Mouse (Mus musculus): ENCODE measurements at regions not wholly inside any gene's neighbourhood (a gene's known extent, or its start where the extent isn't known, plus 50 kb on each side); places are given as distances from the start of the nearest gene placed in this dataset.

- Histone ChIP-seq H3K27me3 (ENCODE audit: control insufficient read depth, insufficient read depth, low read length) (no peaks in the 10 kb centered on the region), H3K4me1 (replicated peaks; ENCODE audit: control insufficient read depth, insufficient read depth, low read length) (peaks cover 6% of the 10 kb centered on the region; the same call in 1 of the 2 replicates), H3K36me3 (ENCODE audit: control insufficient read depth, insufficient read depth, low read length) (no peaks in the 10 kb centered on the region), H3K9ac (ENCODE audit: low read depth, low read length) (no peak overlapping the region), H3K4me2 (replicated peaks; ENCODE audit: low read depth, low read length) (no peak overlapping the region), H3K27ac (ENCODE audit: low read depth, low read length) (no peak overlapping the region), H3K9me3 (ENCODE audit: control insufficient read depth, low read length) (no peaks in the 10 kb centered on the region), H3K4me3 (ENCODE audit: low read depth, low read length) (no peak overlapping the region)
- ATAC-seq (ENCODE audit: low FRiP score), result no peak
- DNase-seq (ENCODE audit: low spot score), result no peak
- 93% methylated on average over 10 of the region's 10 CpGs for WGBS
Observed at GRCm38 (mm10) chr8:126739768-126740167, 146.0 kb upstream of the Irf2bp2 start.

GRCm38 (mm10) chr8:126737032-126737431 lies 143.2 kb upstream of the Irf2bp2 start:
- Histone ChIP-seq H3K9ac (ENCODE audit: low read depth, low read length) (no peak overlapping the region), H3K27ac (ENCODE audit: low read depth, low read length) (no peak overlapping the region), H3K4me2 (replicated peaks; ENCODE audit: low read depth, low read length) (no peak overlapping the region), H3K9me3 (ENCODE audit: control insufficient read depth, low read length) (no peaks in the 10 kb centered on the region), H3K27me3 (ENCODE audit: control insufficient read depth, insufficient read depth, low read length) (no peaks in the 10 kb centered on the region), H3K4me1 (replicated peaks; ENCODE audit: control insufficient read depth, insufficient read depth, low read length) (peaks cover 6% of the 10 kb centered on the region; the same call in 1 of the 2 replicates), H3K4me3 (ENCODE audit: low read depth, low read length) (no peak overlapping the region), H3K36me3 (ENCODE audit: control insufficient read depth, insufficient read depth, low read length) (no peaks in the 10 kb centered on the region)
- ATAC-seq (ENCODE audit: low FRiP score) (no peak), DNase-seq (ENCODE audit: low spot score) (no peak)
- WGBS, result 59% methylated on average over 5 of the region's 5 CpGs

GRCm38 (mm10) chr8:126736441-126736962 lies 142.7 kb upstream of the Irf2bp2 start:
- peaks cover 6% of the 10 kb centered on the region; the same call in 1 of the 2 replicates for H3K4me1 ChIP-seq (replicated peaks; ENCODE audit: control insufficient read depth, insufficient read depth, low read length)
- no peak overlapping the region for H3K4me3 ChIP-seq (ENCODE audit: low read depth, low read length)
- H3K36me3 ChIP-seq (ENCODE audit: control insufficient read depth, insufficient read depth, low read length), result no peaks in the 10 kb centered on the region
- H3K4me2 ChIP-seq (replicated peaks; ENCODE audit: low read depth, low read length), result no peak overlapping the region
- H3K9me3 ChIP-seq (ENCODE audit: control insufficient read depth, low read length), result no peaks in the 10 kb centered on the region
- no peak overlapping the region for H3K27ac ChIP-seq (ENCODE audit: low read depth, low read length)
- 15% methylated on average over 10 of the region's 10 CpGs for WGBS
- ATAC-seq (ENCODE audit: low FRiP score) (peak; percentile 45; the same call in 1 of the 2 replicates), DNase-seq (ENCODE audit: low spot score) (peak; percentile 29)
- no peak overlapping the region for H3K9ac ChIP-seq (ENCODE audit: low read depth, low read length)
- no peaks in the 10 kb centered on the region for H3K27me3 ChIP-seq (ENCODE audit: control insufficient read depth, insufficient read depth, low read length)

- Histone ChIP-seq H3K4me2 (replicated peaks; ENCODE audit: low read depth, low read length) (no peak overlapping the region), H3K4me3 (ENCODE audit: low read depth, low read length) (no peak overlapping the region), H3K4me1 (replicated peaks; ENCODE audit: control insufficient read depth, insufficient read depth, low read length) (peaks cover 6% of the 10 kb centered on the region; the same call in 1 of the 2 replicates), H3K27ac (ENCODE audit: low read depth, low read length) (peak overlapping the region; percentile 56), H3K9me3 (ENCODE audit: control insufficient read depth, low read length) (no peaks in the 10 kb centered on the region), H3K27me3 (ENCODE audit: control insufficient read depth, insufficient read depth, low read length) (no peaks in the 10 kb centered on the region), H3K36me3 (ENCODE audit: control insufficient read depth, insufficient read depth, low read length) (no peaks in the 10 kb centered on the region), H3K9ac (ENCODE audit: low read depth, low read length) (no peak overlapping the region)
- 31% methylated on average over 25 of the region's 25 CpGs for WGBS
- DNase-seq (ENCODE audit: low spot score) (peak; percentile 51), ATAC-seq (ENCODE audit: low FRiP score) (peak; percentile 72; the same call in 1 of the 2 replicates)
Observed at GRCm38 (mm10) chr8:126735488-126736440, 142.0 kb upstream of the Irf2bp2 start.

- H3K9ac ChIP-seq (ENCODE audit: low read depth, low read length), result no peak overlapping the region
- no peak overlapping the region for H3K4me3 ChIP-seq (ENCODE audit: low read depth, low read length)
- no peaks in the 10 kb centered on the region for H3K9me3 ChIP-seq (ENCODE audit: control insufficient read depth, low read length)
- no peaks in the 10 kb centered on the region for H3K27me3 ChIP-seq (ENCODE audit: control insufficient read depth, insufficient read depth, low read length)
- no peak overlapping the region for H3K4me2 ChIP-seq (replicated peaks; ENCODE audit: low read depth, low read length)
- ATAC-seq (ENCODE audit: low FRiP score) (peak; percentile 45; the same call in 1 of the 2 replicates), DNase-seq (ENCODE audit: low spot score) (no peak)
- H3K4me1 ChIP-seq (replicated peaks; ENCODE audit: control insufficient read depth, insufficient read depth, low read length), result peaks cover 6% of the 10 kb centered on the region; the same call in 1 of the 2 replicates
- H3K36me3 ChIP-seq (ENCODE audit: control insufficient read depth, insufficient read depth, low read length), result no peaks in the 10 kb centered on the region
- no peak overlapping the region; the same call in 1 of the 2 replicates for H3K27ac ChIP-seq (ENCODE audit: low read depth, low read length)
- WGBS, result 67% methylated on average over 7 of the region's 7 CpGs
Observed at GRCm38 (mm10) chr8:126734743-126735487, 141.1 kb upstream of the Irf2bp2 start.

- H3K4me2 ChIP-seq (replicated peaks; ENCODE audit: low read depth, low read length), result no peak overlapping the region
- no peak overlapping the region for H3K9ac ChIP-seq (ENCODE audit: low read depth, low read length)
- no peak overlapping the region for H3K27ac ChIP-seq (ENCODE audit: low read depth, low read length)
- WGBS, result 88% methylated on average over 6 of the region's 6 CpGs
- DNase-seq (ENCODE audit: low spot score) (no peak), ATAC-seq (ENCODE audit: low FRiP score) (no peak)
- peaks cover 6% of the 10 kb centered on the region; the same call in 1 of the 2 replicates for H3K4me1 ChIP-seq (replicated peaks; ENCODE audit: control insufficient read depth, insufficient read depth, low read length)
- no peak overlapping the region for H3K4me3 ChIP-seq (ENCODE audit: low read depth, low read length)
- H3K9me3 ChIP-seq (ENCODE audit: control insufficient read depth, low read length), result no peaks in the 10 kb centered on the region
- no peaks in the 10 kb centered on the region for H3K27me3 ChIP-seq (ENCODE audit: control insufficient read depth, insufficient read depth, low read length)
- no peaks in the 10 kb centered on the region for H3K36me3 ChIP-seq (ENCODE audit: control insufficient read depth, insufficient read depth, low read length)
Observed at GRCm38 (mm10) chr8:126733779-126734178, 140.0 kb upstream of the Irf2bp2 start.

- Histone ChIP-seq H3K27me3 (ENCODE audit: control insufficient read depth, insufficient read depth, low read length) (no peaks in the 10 kb centered on the region), H3K9me3 (ENCODE audit: control insufficient read depth, low read length) (no peaks in the 10 kb centered on the region), H3K4me1 (replicated peaks; ENCODE audit: control insufficient read depth, insufficient read depth, low read length) (peaks cover 6% of the 10 kb centered on the region; the same call in 1 of the 2 replicates), H3K9ac (ENCODE audit: low read depth, low read length) (no peak overlapping the region), H3K27ac (ENCODE audit: low read depth, low read length) (no peak overlapping the region), H3K4me2 (replicated peaks; ENCODE audit: low read depth, low read length) (no peak overlapping the region), H3K4me3 (ENCODE audit: low read depth, low read length) (no peak overlapping the region), H3K36me3 (ENCODE audit: control insufficient read depth, insufficient read depth, low read length) (no peaks in the 10 kb centered on the region)
- WGBS, result 46% methylated on average over 7 of the region's 7 CpGs
- DNase-seq (ENCODE audit: low spot score), result peak; percentile 26
- no peak for ATAC-seq (ENCODE audit: low FRiP score)
Observed at GRCm38 (mm10) chr8:126733307-126733706, 139.5 kb upstream of the Irf2bp2 start.

GRCm38 (mm10) chr8:126730017-126730631 lies 136.3 kb upstream of the Irf2bp2 start:
- no peak for ATAC-seq (ENCODE audit: low FRiP score)
- DNase-seq (ENCODE audit: low spot score), result no peak
- no peak overlapping the region for H3K4me3 ChIP-seq (ENCODE audit: low read depth, low read length)
- H3K9me3 ChIP-seq (ENCODE audit: control insufficient read depth, low read length), result no peaks in the 10 kb centered on the region
- no peaks in the 10 kb centered on the region for H3K36me3 ChIP-seq (ENCODE audit: control insufficient read depth, insufficient read depth, low read length)
- 87% methylated on average over 3 of the region's 3 CpGs for WGBS
- H3K4me1 ChIP-seq (replicated peaks; ENCODE audit: control insufficient read depth, insufficient read depth, low read length), result 0 out of 2 replicates have a peak, but pooled peaks cover 2% of the 10 kb centered on the region
- no peak overlapping the region for H3K27ac ChIP-seq (ENCODE audit: low read depth, low read length)
- H3K4me2 ChIP-seq (replicated peaks; ENCODE audit: low read depth, low read length), result no peak overlapping the region
- H3K27me3 ChIP-seq (ENCODE audit: control insufficient read depth, insufficient read depth, low read length), result no peaks in the 10 kb centered on the region
- H3K9ac ChIP-seq (ENCODE audit: low read depth, low read length), result no peak overlapping the region

All from hindbrain, embryonic 11.5 days (tissue).